Mouse (Mus musculus) adrenal gland, adult 18-20 months (tissue): ENCODE data around the gene Pcca. TPM values are rescaled to one million over a fixed set of nuclear protein-coding genes. Genes with fewer than 3 reads are reported as not detected.
A peak's percentile ranks its signal among the peaks of the same experiment; 100 is the strongest.

Experiments
- DNase-seq, 2 experiments: peaks; one replicate each; pipeline ENCODE4 v3.0.0; 2021 to 2022; ENCODE audit warnings: low spot score in 2 of 2
- long read RNA-seq, 2 experiments: library from polyadenylated mRNA; stranded (forward); transcript quantifications; one replicate each; pipeline ENCODE4 v2.0.0; 2021
- total RNA-seq, 2 experiments: library from RNA; stranded (reverse); gene quantifications; 1 replicate in 1 of 2; 2 replicates in 1 of 2; pipeline ENCODE4 v1.2.3; 2021

The Pcca gene
- 100 to 1,000 TPM; 157 to 179 TPM for total RNA-seq
- long read RNA-seq, experiment 1, transcript Pcca-201 (24 exons, 2,592 nt): major isoform, 102 of 121 reads
- long read RNA-seq, experiment 1, partial matches to known transcripts: 4 of 121 reads
- long read RNA-seq, experiment 1, other reads (novel, unspliced or antisense): 15 of 121 reads
- long read RNA-seq, experiment 2, transcript Pcca-201 (24 exons, 2,592 nt): major isoform, 288 of 351 reads
- long read RNA-seq, experiment 2, partial matches to known transcripts: 17 of 351 reads
- long read RNA-seq, experiment 2, other reads (novel, unspliced or antisense): 46 of 351 reads

DNA sequence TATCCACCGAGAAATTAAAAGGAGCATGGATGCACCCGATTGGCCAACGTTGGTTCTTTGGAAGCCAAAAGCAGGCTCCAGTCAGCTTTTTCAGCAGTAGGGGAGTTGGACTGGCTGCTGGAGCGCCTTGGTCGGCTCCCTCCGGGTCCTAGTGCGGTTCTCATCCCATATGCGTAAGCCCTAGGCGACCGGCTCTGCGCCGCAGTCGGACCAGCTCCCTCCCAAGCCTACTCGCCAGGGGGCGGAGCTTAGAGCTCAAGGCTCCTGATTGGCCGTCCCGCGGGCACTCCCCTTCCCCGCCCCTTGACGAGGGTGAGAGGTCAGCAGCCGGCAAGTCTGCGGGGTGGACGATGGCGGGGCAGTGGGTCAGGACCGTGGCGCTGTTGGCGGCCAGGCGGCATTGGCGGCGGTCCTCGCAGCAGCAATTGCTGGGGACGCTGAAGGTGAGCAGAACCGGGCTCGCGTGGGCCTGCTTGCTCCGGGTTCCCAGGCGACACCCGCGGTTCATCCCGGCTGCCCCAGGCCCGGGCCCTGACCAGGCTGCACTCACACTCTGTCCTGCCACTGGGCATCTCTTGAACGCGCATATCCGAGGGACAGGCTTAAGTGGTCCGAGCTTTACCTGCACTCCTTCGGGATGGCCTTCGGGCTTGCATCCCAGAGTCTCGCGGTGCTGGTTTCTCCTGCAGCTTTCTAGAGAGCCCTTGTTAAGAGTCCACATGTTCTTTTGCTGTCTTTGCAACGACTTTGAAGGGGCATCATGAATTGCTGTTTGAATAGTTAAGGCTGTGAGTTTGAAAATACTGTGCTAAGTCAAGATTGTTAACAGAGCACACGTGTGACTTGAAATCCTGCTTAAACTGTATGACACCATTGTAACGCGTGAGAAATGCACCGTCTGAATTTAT is at the start of gene Pcca:
Gene Pcca (plus strand): TSS at position 308 of the 908 bp plus-strand sequence.
- peak; percentile 96 for DNase-seq

DNA sequence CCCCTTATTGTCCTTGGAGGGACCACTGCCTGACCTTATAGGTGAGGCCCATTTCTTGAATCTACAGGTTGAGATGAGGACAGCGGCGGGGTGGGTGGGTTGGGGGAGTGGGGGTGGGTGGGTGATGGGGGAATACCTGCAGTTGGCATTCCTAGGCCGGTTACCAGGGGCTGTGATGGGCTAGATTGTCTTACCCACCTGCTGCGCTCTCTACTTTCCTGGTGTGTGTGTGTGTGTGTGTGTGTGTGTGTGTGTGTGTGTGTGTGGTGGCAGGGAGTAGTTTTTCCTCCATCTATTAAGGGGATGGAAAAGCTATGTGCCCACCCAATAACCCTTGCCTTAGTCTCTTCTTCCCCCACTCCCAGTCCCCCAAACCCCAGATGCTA is 49.7 kb upstream of the Pcca start:
- DNase-seq: no peak

DNA sequence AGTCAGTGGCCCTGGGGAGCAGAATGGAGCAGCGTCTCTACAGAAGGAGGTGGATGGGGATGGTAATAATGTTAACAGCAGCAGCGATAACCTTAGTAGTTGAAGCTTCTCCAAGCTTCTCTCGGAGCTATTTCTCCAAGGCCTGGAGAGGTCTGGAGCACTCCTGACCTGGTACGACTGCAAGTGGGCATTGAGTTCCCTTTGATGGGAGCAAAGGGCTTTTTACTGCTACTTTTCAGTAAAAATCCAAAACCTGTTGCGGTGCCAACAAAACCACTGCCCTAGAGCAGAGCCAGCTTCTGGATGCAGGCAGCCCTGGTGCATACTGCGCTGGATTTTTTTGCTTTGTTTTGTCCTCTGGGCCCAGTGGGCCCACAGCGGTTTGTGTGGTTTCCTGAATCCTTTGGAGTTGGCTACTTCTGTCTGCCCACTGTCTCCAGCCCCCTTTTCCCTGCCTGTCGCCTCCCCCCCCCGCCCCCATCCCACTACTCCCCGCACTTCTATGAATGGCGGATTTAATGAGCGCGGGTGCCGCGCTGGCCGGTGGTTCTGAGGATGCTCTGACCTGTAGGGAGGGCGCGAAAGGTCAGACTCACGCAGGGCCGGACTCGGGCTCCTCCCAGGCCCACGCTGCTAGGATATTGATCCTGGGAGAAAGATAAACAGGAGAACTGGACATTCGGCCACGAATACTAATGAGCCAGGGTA is 49.1 kb upstream of the Pcca start:
- DNase-seq: no peak

DNA sequence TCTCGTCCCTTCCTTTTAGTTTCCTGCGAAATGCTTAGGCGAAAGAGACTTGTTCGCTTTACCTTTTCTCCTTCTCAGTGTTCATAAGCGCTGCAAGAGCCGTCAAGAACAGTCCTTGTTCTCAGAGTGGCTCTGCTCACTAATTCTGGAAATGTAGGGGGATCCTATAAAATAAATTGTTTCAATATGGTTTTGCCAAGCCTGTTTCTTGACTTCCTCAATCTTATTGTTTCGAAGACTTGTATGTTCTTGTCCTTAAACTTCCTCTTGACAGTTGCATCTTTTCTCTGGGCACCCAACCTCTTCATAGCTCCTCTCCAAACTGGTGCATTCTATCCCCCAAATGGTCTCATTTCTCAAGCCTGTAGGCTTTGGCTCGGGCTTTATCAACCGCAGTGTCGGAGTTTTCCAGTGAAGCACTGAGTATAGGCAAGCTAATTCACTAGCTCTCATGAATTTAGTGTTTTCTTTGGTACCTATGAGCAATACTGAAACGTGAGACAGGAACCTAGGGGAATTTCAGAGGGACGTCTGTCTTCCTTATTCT is 48.4 kb upstream of the Pcca start:
- no peak for DNase-seq

DNA sequence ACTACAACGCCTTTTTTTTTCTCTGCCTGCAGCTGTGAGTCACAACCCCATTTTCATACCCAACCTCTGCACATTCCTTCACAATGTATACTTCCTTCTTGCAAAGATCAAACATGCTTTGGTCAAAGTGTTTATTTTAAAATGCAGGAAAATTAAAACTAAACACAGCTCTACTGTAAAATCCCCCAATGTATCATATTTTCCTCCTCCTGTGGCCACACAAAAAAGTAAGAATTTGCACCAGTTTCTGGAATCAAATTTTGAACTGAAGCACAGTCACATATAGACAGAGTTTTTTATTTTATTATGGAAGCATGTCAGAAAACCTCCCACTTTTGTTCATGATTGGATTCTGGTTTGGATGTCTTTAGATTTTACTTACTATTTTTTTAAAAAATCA is 47.5 kb upstream of the Pcca start:
- DNase-seq: no peak

DNA sequence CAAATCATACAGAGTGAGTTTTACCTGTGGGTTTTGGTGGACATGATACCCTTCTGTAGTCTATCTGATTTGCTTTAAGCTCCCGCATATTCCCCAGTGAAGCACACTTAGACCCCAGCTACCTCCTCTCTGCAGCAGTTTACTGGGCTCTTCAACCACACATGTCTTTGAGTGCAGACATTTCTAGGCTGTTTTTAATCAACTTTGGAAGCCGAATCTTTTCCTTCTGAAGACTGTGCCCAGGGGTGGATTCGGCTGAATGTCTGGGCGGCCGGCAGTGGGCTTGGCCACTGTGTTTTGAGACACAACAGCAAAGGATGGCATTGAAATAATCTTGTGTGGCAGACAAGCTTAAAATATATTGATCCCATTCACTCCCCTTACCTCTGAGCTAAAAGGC is 46.8 kb upstream of the Pcca start:
- no peak for DNase-seq

DNA sequence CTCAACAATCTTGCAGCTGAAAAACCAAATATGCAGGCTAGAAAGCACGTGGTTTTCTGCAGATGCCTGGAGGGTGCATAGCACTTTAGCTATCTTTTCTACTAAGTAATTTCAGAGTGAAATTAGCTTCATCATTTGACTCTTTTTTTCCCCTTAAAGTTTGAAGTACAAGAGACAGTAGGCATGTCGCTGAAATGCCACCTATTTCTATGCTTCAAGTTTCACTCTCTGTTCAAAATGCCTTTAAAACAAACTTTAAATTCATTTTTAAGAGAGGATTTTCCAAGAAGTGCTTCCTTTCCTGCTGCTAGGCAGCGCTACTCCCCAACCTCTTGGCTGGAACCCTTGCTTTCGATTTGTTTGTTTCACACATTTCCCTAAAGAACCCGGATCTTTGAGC is 45.1 kb upstream of the Pcca start:
- no peak for DNase-seq

DNA sequence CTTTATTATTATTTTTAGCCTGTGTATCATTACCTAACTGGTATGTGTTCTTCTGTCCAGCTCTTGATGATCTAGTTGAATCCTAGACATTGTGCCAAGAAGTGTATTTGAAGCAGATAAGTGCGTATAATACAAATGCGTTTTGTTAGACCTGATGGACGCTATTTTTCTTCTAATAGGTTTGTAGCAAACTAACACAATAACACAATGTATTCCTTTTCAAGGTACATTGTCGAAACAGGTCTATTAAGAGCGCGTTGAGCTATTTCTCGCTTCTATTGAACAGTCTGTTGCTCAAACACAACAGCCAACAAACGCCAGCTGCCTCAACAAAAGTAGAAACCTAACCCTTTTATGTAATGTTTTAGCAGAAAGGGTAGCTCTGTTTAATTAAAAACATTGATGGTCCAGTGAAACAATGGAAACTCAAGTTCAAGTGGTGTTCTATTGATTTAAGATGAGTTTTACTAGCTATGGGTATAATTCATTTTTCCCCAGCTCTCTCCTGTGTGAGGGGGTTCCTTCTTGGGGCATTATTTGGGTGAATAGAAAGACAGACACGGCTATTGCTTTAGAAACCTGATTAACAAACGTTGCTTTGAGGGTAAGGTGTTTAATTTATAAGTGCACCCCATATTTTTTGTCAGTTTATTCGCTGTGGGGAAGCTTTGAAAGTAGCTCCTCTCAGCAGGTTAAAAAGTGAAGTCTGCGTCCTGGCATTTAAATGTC is 44.3 kb upstream of the Pcca start:
- no peak for DNase-seq

DNA sequence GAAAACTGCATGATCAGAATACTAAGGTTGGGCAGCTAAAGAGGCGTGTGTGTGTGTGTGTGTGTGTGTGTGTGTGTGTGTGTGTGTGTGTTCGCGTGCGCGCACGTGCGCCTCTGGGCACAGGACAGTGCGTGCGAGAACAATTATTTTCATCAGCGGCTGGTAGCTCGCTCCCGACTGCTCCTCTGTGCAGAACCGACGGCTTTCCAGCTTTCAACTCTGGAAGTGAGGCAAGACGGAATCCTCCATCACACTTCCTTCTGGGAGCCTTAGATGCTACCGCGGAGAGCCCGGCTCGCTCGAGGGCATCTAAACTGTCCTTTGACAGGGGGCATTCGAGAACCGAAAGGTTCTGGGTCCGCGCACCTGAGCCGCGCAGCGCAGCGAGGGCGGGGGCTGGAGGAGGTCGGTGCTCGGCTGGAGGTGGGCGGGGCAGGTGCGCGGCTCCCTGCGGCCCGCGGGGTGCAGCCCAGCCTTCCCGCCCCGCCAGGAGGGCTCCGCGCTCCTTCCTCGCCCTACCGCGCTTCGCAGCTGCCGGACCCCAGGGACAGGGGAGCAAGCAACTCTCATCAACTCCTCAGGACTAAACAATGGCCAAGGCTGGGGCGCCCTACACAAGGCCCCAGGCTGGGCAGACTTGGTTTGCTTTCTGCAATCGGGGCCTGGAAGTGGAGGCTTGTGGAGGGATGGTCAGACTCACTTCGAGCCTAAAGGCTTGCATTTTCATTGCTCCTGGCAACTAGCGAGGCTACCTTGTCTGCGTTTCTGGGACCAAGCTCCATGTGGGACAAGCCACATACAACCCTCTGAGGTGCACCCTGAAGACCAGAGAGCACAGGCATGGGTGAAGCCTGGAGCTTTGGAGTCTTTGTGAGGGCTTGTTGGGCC is 43.4 kb upstream of the Pcca start, which contains the start of gene Gm10837:
Gene Gm10837 (plus strand): TSS at position 146 of the 888 bp plus-strand sequence.
- no peak for DNase-seq

DNA sequence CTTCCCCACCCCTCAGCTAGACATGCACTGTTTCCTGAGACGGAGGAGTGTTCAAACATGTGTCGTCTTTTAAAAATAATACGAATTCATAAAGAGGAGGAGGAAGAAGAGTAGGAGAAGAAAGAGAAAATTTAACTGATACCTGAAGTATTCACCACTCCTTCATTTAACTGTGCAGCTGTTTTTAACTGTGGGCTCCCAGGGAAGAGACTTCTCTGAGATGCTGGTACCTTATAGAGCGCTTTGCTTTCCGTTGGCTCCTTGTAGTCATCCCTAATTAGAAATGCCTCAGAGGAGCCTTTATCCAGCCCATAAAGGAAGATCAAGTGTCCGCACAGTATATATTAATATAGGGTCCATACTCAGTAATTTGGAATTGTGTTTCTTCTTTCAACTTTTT is 42.6 kb upstream of the Pcca start:
- DNase-seq: no peak

DNA sequence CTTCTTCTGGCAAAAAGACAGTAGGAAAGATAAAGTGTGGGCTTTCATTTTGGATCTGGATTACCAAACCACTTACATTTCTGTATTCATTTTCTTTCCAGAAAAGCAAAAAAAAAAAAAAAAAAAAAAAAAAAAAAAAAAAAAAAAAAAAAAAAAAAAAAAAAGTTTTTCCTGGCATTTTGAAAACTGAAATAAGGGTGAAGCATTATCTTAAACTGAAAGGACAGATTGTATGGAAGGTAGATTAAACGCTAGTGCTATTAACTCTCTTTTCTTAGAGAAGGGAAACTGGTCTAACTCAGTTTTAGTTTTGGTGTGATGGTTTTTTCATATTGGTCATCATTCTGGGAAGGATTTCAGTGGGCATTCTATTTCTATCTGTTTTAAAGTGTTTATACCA is 42.1 kb upstream of the Pcca start:
- no peak for DNase-seq

DNA sequence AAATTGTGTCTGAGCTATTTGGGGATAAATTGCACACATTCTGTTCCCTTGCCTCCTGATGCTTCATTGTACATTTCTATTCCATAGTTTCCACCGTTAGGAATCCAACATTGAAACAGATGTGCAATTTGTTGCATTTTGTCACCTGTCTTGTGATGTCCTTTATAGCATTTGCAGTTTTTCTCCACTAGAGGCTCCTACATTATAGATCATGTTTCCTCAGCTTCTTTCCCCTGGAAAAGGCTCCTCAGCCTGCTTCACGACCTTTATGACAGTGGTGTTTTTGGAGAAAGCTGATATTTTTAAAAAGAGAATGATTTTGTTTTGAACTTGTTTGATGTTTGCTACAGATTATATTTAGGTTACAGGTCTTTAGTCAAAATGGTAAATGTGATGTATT is 25.1 kb upstream of the Pcca start:
- no peak for DNase-seq

DNA sequence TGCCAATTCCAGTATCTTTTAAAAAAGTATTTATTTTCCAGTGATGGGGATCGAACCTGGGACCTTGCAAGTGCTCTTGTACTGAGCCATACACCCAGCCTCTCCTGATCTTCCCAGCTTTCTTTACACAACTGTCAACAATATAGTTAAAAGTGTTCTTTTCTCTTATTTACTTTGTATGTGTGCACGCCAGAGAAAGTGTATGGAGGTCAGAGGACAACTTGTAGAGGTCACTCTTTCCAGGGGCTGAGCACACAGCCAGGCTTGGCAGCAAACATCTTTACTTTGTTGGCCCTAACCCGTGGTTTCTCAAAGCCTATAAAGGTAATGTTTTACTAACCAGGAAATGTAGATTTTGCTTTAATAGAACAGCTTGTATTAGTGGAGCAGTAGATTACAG is 22.6 kb upstream of the Pcca start:
- DNase-seq: no peak

DNA sequence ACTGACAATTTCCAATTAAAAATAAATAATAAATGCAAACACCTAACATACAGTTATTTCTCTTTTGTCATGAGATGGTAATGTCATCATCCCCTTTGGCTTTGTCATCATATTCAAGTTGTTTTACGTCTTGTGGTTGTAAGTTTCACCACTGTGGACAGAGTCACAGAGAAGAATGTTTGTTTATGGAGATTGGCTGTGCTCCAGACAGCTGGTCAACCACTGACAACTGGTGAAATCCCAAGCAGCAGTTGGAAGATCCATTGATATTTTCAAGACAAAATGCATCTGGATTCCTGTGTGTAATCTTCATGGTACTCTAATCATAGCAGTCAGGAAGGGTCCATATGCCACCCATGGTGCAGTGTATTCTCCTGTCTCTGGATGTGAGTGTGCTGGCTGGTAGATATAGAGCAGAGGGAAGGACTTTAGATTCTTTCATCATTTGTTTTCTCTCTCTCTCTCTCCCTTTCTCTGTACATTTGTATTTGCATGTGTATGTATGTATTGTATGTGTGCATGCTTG is 20.6 kb upstream of the Pcca start:
- DNase-seq: no peak

DNA sequence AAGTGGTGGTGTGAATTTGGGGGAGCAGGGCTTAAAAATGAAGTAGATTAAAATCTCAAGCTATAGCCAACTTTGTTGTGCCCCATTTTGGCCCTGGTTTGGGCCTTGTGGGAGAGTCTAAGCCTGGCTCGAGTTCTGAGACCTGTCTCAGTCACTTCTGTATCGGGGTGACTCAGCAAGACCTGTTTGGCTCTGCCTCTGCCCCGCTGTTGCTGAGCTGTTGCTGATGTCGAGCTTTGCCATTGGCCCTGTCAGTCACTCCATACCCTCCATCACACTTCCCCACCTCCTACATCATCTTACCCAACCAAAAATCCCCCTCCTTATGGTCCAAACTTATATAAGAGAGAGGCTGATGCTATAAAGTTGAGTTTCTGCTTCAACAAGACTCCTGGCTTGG is 5.6 kb upstream of the Pcca start:
- no peak for DNase-seq

DNA sequence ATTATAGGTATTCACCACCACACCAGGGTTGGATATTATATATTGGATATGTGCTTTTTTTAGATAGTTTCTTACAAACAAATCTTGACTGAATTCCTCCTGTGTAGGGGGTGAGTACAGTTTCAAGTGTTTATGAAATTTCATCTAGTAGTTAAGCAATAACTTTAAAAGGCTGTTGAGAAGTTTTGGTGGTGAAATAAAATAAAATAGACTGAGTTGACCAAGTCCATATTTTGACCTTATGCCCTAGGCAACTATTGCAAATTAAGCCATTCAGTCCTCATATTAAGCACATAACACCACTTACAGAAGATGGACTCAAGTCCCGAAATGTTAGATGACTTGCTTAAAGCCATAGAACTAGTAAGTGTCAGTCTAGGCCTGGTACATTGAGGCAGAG is 1.9 kb downstream of the Pcca start:
- no peak for DNase-seq

DNA sequence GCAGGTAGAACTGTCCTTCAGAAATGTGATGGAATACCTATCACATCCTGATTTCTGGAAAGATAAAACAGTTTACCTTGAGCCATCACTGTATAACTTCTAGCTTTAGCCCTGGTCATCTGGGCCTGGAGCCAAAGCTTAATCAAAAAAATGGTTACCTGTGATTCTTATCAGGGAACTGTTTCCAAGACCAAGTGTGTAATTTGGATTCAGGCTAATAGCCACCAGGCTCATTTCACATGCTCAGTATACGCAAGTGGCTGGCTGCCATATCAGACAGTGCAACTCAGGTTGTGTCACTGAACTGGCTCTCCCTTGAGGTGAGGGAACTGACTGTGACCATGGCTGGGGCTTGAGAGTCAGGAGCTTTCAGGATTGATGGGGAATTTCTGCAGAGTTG is 14.3 kb downstream of the Pcca start:
- DNase-seq: no peak

DNA sequence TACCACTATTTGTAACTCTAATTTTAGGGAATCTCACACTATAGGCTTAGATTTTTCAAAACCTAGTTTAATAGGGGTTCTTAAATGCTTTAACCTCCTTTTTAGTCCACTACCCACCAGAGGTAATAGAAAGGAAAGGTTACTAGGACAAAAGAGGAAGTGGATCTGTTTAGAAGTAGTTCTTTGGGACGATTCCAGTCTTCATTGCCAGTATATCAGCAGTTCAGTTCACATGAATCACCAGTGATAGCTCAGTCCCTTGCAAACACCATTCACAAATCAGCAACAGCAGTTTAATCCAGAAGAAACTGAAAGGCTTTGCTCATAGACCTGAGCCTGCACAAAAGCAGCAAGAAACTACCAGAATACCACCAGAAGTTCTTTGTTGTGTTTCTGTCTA is 14.8 kb downstream of the Pcca start:
- DNase-seq: no peak

DNA sequence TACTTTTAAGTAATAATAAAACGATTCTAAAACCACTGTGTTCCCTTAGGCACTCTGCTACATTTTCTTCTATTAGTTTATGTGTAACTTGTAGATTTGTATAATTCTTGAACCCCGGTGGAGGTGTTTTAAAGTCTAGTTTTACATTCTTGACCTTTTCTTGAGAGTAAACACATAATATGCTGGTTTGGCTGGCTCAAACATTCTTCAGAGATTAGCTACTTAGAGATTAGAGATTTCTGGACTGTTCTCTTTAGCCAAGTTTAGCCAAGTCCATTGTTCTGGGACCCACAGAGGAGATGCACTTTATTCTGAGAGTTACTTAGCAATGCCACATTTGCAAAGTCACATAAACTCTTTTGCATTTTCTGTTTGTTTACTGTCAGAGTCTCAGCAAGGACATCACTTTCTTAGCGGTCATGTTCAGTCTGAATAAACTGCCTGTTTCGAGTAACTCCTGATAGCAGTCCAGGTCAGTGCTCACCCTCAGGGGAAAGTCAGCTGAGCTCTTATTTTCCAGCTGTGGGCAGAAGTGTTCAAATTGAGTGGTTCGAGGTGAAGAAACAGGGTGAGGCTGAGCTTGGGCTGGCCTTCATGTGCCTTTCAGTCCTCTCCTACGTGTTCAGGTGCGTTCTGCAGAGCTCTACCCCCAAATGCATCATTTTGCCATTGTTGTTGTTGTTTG is 18.8 kb downstream of the Pcca start:
- no peak for DNase-seq
